Mouse (Mus musculus) limb, embryonic 13.5 days (tissue): ENCODE measurements around the gene Megf9. TPM values are rescaled to one million over a fixed set of nuclear protein-coding genes. Genes with fewer than 3 reads are reported as not detected.

Experiments used
- ATAC-seq: fragments of 200-750 bp; cut with Nextera tagmentation; 2 replicates; pipeline ENCODE4 v1.8.0; 2017; ENCODE audit warnings: low read depth, moderate number of reproducible peaks, moderate TSS enrichment; ENCODE audit not compliant: low FRiP score
- H3K27ac ChIP-seq: fragments of 300-500 bp; sonication (generic); 2 replicates; pipeline ENCODE4 v1.5.1; 2015; ENCODE audit warnings: inconsistent platforms, mild to moderate bottlenecking, moderate library complexity
- H3K27me3 ChIP-seq: fragments of 300-500 bp; sonication (generic); 2 replicates; pipeline ENCODE4 v1.6.1; 2015; ENCODE audit warnings: mild to moderate bottlenecking, inconsistent platforms
- H3K36me3 ChIP-seq: fragments of 300-500 bp; sonication (generic); 2 replicates; pipeline ENCODE4 v1.6.1; 2015; ENCODE audit warnings: inconsistent platforms, mild to moderate bottlenecking, moderate library complexity
- H3K4me1 ChIP-seq: fragments of 300-500 bp; sonication (generic); 2 replicates; pipeline ENCODE4 v1.6.1; 2015; ENCODE audit warnings: inconsistent platforms
- H3K4me2 ChIP-seq: fragments of 300-500 bp; sonication (generic); replicated peaks from 2 replicates; pipeline ENCODE4 v1.6.1; 2015; ENCODE audit warnings: inconsistent platforms, mild to moderate bottlenecking, moderate library complexity
- H3K4me3 ChIP-seq: fragments of 300-500 bp; sonication (generic); 2 replicates; pipeline ENCODE4 v1.5.1; 2015; ENCODE audit warnings: moderate library complexity, mild to moderate bottlenecking, inconsistent platforms
- H3K9ac ChIP-seq: fragments of 300-500 bp; sonication (generic); 2 replicates; pipeline ENCODE4 v1.6.1; 2015; ENCODE audit warnings: mild to moderate bottlenecking, inconsistent platforms
- H3K9me3 ChIP-seq: fragments of 300-500 bp; sonication (generic); 2 replicates; pipeline ENCODE4 v1.6.1; 2016; ENCODE audit warnings: inconsistent platforms
- WGBS: fragments of 180-500 bp; shearing (Covaris S2); methylation state at CpG from one replicate; pipeline ENCODE4 v1.1.7; 2015; 5-methylcytosine and 5-hydroxymethylcytosine counted together
- polyA plus RNA-seq: library from polyadenylated mRNA; unstranded; fragments of >200 nt; fragmentation: Nextera tagmentation; extraction: Ambion mirVana; gene quantifications from 2 replicates; pipeline ENCODE4 v1.2.1, GENCODE M21; 2015

Megf9 gene
- 11.8 and 11.9 TPM in 2 replicates for polyA plus RNA-seq

GRCm38 (mm10) chr4:70534891-70535269 lies at the start of gene Megf9:
Gene Megf9, minus strand, starts transcription at chr4:70534995.
- no peaks in the 10 kb centered on the region for H3K36me3 ChIP-seq
- H3K4me1 ChIP-seq, result peaks cover 33% of the 10 kb centered on the region
- peak within 1 kb of the TSS; percentile 92 for H3K4me2 ChIP-seq
- peak within 1 kb of the TSS; percentile 89 for H3K4me3 ChIP-seq
- ATAC-seq, result peak; percentile 99
- WGBS, result under 1% methylated on average over 46 of the region's 46 CpGs
- peak within 1 kb of the TSS; percentile 97 for H3K27ac ChIP-seq
- H3K9me3 ChIP-seq, result no peaks in the 10 kb centered on the region
- H3K9ac ChIP-seq, result peak within 1 kb of the TSS; percentile 95
- H3K27me3 ChIP-seq, result no peaks in the 10 kb centered on the region

DNA sequence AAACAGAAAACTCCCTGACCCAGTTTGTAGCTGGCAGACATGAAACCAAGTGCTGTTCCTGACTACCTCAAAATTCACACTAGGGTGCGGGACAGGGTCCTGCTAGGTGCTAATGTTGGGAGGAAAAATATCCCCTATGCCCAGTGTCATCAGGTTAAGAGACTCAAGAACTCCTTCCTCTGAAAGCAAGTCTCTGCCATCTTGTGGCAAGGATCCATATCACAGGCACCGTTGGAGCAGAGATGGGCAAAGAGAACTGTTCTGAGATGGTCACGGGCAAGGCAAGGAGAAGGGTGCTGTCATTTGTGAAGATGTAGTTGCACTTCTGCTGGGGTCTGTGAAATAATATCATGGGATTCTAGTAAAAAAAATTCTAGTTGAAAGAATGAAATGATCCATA lies 44.9 kb upstream of the Megf9 start:
- Histone ChIP-seq H3K4me1 (no peaks in the 10 kb centered on the region), H3K9me3 (no peaks in the 10 kb centered on the region), H3K36me3 (no peaks in the 10 kb centered on the region), H3K9ac (no peak overlapping the region), H3K27ac (no peak overlapping the region), H3K4me3 (no peak overlapping the region), H3K27me3 (no peaks in the 10 kb centered on the region), H3K4me2 (no peak overlapping the region)
- 50% methylated on average over 3 of the region's 3 CpGs for WGBS
- no peak for ATAC-seq

- 54% methylated on average over 3 of the region's 3 CpGs for WGBS
- no peak overlapping the region for H3K4me2 ChIP-seq
- no peak overlapping the region for H3K4me3 ChIP-seq
Observed at GRCm38 (mm10) chr4:70578301-70578700, 43.5 kb upstream of the Megf9 start.

GRCm38 (mm10) chr4:70576096-70576495 lies 41.3 kb upstream of the Megf9 start:
- H3K9me3 ChIP-seq, result no peaks in the 10 kb centered on the region
- ATAC-seq, result no peak
- H3K9ac ChIP-seq, result no peak overlapping the region

More at GRCm38 (mm10) chr4:70578301-70578700, 43.5 kb upstream of the Megf9 start:
- H3K9me3 ChIP-seq, result no peaks in the 10 kb centered on the region
- H3K36me3 ChIP-seq, result no peaks in the 10 kb centered on the region
- H3K4me1 ChIP-seq, result no peaks in the 10 kb centered on the region
- no peaks in the 10 kb centered on the region for H3K27me3 ChIP-seq
- no peak for ATAC-seq
- no peak overlapping the region for H3K27ac ChIP-seq
- no peak overlapping the region for H3K9ac ChIP-seq

DNA sequence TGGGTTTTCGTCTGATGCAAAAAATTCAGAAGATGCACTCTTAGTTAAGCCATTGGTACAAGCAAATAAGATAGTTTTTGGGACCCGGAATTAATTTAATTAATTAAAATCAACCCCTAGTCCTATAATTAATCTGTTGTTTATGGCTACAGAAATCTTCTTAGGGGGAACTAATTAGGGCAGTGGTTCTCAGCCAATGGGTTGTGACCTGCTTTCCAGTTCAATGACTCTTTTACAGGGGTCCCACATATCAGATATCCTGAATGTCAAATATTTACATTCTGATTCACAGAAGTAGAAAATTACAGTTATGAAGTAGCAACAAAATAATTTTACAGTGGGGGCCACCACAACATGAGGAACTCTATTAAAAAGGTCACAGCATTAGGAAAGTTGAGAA lies 39.1 kb upstream of the Megf9 start:
- WGBS, result 87% methylated on average over 2 of the region's 2 CpGs
- Histone ChIP-seq H3K4me1 (no peaks in the 10 kb centered on the region), H3K36me3 (no peaks in the 10 kb centered on the region), H3K27me3 (no peaks in the 10 kb centered on the region), H3K27ac (no peak overlapping the region), H3K9ac (no peak overlapping the region), H3K4me2 (no peak overlapping the region), H3K4me3 (no peak overlapping the region), H3K9me3 (no peaks in the 10 kb centered on the region)
- no peak for ATAC-seq

More at GRCm38 (mm10) chr4:70576096-70576495, 41.3 kb upstream of the Megf9 start:
- Histone ChIP-seq H3K36me3 (no peaks in the 10 kb centered on the region), H3K27me3 (no peaks in the 10 kb centered on the region), H3K4me3 (no peak overlapping the region), H3K4me2 (no peak overlapping the region), H3K27ac (no peak overlapping the region), H3K4me1 (no peaks in the 10 kb centered on the region)

DNA sequence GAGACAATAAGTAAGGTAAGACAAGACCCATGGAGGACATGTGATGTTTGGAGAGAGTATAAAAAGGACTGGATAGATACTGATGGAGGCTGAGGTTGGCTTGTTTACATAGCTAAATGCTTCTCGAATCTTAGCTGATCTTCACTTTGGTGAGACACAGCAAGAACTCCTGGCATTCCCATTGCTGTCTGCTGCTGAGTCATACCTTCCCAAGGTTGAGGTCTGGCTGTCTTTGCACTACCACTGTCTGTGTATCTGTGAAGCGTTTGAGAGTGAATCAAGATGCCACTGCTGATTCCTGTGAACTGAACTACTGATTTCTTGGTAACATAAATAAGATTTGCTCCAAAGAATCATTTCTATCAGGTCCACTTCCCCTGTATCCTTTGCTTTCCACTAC lies 19.1 kb upstream of the Megf9 start:
- Histone ChIP-seq H3K9me3 (no peaks in the 10 kb centered on the region), H3K9ac (no peak overlapping the region), H3K27ac (no peak overlapping the region), H3K4me2 (no peak overlapping the region), H3K36me3 (no peaks in the 10 kb centered on the region), H3K4me3 (no peak overlapping the region), H3K27me3 (no peaks in the 10 kb centered on the region), H3K4me1 (no peaks in the 10 kb centered on the region)
- 73% methylated on average over 2 of the region's 2 CpGs for WGBS
- no peak for ATAC-seq

- H3K4me2 ChIP-seq, result no peak overlapping the region
- no peaks in the 10 kb centered on the region for H3K4me1 ChIP-seq
- no peak for ATAC-seq
- H3K27me3 ChIP-seq, result no peaks in the 10 kb centered on the region
- H3K4me3 ChIP-seq, result no peak overlapping the region
- no peaks in the 10 kb centered on the region for H3K9me3 ChIP-seq
- H3K36me3 ChIP-seq, result no peaks in the 10 kb centered on the region
- no peak overlapping the region for H3K27ac ChIP-seq
- 72% methylated on average over 5 of the region's 5 CpGs for WGBS
- H3K9ac ChIP-seq, result no peak overlapping the region
Observed at GRCm38 (mm10) chr4:70553230-70553797, 18.5 kb upstream of the Megf9 start.

DNA sequence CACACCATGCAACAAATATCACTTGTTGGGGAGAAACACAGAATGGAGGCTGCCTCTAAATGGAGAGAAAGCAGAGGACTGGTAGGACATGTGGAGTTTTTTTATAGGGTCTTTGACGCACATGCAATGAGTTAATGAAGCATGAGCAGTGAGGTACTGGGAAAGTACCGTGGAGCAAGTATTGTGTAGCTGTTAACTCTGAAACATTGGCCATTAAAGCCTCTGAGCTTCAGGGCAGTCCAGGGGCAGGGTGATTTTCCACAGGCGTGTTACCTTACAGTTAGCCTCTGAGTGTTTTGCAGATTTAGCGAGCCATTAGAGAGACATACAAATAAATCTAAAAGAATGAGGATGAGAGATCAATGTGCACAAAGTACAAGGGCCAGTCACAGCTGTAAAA lies 17.3 kb upstream of the Megf9 start:
- no peak overlapping the region for H3K27ac ChIP-seq
- no peak overlapping the region for H3K4me2 ChIP-seq
- no peak for ATAC-seq
- no peaks in the 10 kb centered on the region for H3K4me1 ChIP-seq
- no peaks in the 10 kb centered on the region for H3K36me3 ChIP-seq
- no peaks in the 10 kb centered on the region for H3K9me3 ChIP-seq
- H3K9ac ChIP-seq, result no peak overlapping the region
- WGBS, result 44% methylated on average over 4 of the region's 4 CpGs
- H3K4me3 ChIP-seq, result no peak overlapping the region
- no peaks in the 10 kb centered on the region for H3K27me3 ChIP-seq

DNA sequence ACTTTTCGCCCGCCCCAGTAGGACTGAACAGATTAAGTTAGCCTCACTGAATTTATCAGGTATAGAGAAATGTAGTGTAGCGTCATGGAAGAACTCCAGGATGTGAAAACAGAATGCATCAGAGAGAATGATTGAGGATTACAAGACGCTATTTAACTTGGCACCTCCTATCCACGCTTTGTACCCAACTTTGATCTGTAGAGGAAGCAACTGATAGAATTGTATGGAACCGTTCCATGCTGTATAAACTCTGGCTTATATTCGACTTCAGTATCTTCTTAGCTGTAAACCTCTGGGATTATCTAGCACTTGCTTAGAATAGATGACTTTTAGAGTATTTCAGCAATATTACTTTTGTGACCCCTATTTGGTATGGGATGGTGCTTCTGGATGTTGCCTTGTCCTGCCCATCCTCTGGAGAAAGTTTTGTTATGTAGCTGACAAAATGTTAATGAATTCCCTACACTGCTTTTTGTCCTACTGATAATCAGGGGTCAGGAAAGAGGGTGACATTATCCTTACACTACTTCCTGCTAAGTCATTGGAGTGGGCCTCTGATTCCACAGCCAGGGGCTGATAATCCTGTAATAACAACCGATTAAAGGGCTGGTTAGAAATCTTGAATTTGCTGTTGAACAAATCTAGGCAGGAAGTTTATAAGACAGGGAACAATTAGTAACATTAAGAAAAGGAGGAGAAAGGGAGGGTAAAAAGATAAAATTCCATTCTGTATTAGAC lies 12.8 kb upstream of the Megf9 start:
- no peak for ATAC-seq
- Histone ChIP-seq H3K9ac (no peak overlapping the region), H3K9me3 (no peaks in the 10 kb centered on the region), H3K27me3 (no peaks in the 10 kb centered on the region), H3K4me3 (no peak overlapping the region), H3K4me2 (no peak overlapping the region), H3K27ac (no peak overlapping the region), H3K36me3 (no peaks in the 10 kb centered on the region), H3K4me1 (no peaks in the 10 kb centered on the region)
- WGBS, result 93% methylated on average over 8 of the region's 8 CpGs

DNA sequence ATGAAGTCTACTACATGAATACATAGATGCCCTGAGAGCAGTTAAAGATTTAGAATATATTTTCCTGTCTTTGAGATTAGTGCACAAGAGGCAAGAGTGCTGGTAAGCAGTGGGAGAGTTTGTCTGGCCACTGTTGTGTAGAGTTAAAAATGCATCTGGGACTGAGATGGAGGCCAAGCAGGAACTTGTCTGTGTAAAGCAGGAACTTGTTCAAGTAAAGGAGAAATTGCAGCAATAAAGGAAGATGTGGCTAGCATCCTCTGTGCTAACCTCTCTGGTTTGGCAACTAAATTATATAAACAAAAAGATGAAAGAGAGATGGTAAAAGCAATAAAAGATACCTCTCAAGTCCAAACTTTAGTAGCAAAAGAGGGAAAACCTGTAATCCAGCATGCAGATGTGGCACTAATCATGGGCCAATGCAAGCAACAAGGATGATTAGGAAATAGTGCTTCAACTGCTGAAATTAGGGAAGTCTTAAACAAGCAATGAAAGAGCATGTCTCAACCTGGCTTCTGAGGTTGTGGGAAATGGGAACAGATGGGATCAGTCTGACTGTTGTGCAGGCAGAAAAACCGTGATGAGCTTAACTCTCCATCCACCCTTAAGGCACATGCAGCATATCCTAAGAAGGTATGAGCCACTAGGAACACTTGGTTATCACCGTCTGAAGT lies 11.2 kb upstream of the Megf9 start:
- H3K9ac ChIP-seq, result no peak overlapping the region
- ATAC-seq, result no peak
- no peak overlapping the region for H3K4me3 ChIP-seq
- no peak overlapping the region for H3K27ac ChIP-seq
- H3K9me3 ChIP-seq, result no peaks in the 10 kb centered on the region
- whole genome bisulfite sequencing, result 25% methylated on average over 2 of the region's 2 CpGs
- no peaks in the 10 kb centered on the region for H3K27me3 ChIP-seq
- H3K4me1 ChIP-seq, result no peaks in the 10 kb centered on the region
- H3K36me3 ChIP-seq, result no peaks in the 10 kb centered on the region
- H3K4me2 ChIP-seq, result no peak overlapping the region

- no peaks in the 10 kb centered on the region for H3K9me3 ChIP-seq
- H3K4me2 ChIP-seq, result no peak overlapping the region
- no peaks in the 10 kb centered on the region for H3K27me3 ChIP-seq
- no peak overlapping the region for H3K27ac ChIP-seq
- H3K9ac ChIP-seq, result no peak overlapping the region
- H3K36me3 ChIP-seq, result no peaks in the 10 kb centered on the region
- 59% methylated on average over 3 of the region's 3 CpGs for WGBS
- H3K4me1 ChIP-seq, result no peaks in the 10 kb centered on the region
- no peak for ATAC-seq
- no peak overlapping the region for H3K4me3 ChIP-seq
Observed at GRCm38 (mm10) chr4:70544390-70544789, 9.6 kb upstream of the Megf9 start.

- H3K9me3 ChIP-seq, result no peaks in the 10 kb centered on the region
- H3K4me3 ChIP-seq, result no peak overlapping the region
- H3K4me2 ChIP-seq, result no peak overlapping the region
- H3K9ac ChIP-seq, result no peak overlapping the region
- no peaks in the 10 kb centered on the region for H3K36me3 ChIP-seq
- ATAC-seq, result no peak
- no peaks in the 10 kb centered on the region for H3K4me1 ChIP-seq
- no peaks in the 10 kb centered on the region for H3K27me3 ChIP-seq
- WGBS, result 65% methylated on average over 2 of the region's 2 CpGs
- H3K27ac ChIP-seq, result no peak overlapping the region
Observed at GRCm38 (mm10) chr4:70542387-70542786, 7.6 kb upstream of the Megf9 start.
